Mouse (Mus musculus): ENCODE measurements at regions not wholly inside any gene's neighbourhood (a gene's known extent, or its start where the extent isn't known, plus 50 kb on each side); places are given as distances from the start of the nearest gene placed in this dataset.

- H3K4me2 ChIP-seq (ENCODE audit: low read length), result no peak overlapping the region
- no peak overlapping the region for H3K4me3 ChIP-seq (ENCODE audit: low read depth, low read length)
- ATAC-seq (replicated peaks; ENCODE audit: low FRiP score, low TSS enrichment, low read depth) (no peak), DNase-seq (ENCODE audit: low spot score) (no peak)
- H3K36me3 ChIP-seq (ENCODE audit: control insufficient read depth, insufficient read depth, low read length), result no peaks in the 10 kb centered on the region
- no peak overlapping the region for H3K27ac ChIP-seq (ENCODE audit: low read depth)
- H3K9me3 ChIP-seq (ENCODE audit: control insufficient read depth, low read length), result no peaks in the 10 kb centered on the region
- no peaks in the 10 kb centered on the region for H3K4me1 ChIP-seq (replicated peaks; ENCODE audit: control insufficient read depth, insufficient read depth, low read length)
- H3K27me3 ChIP-seq (replicated peaks; ENCODE audit: control insufficient read depth, insufficient read depth, low read length), result no peaks in the 10 kb centered on the region
- WGBS, result 62% methylated on average over 2 of the region's 2 CpGs
- no peak overlapping the region for H3K9ac ChIP-seq (ENCODE audit: low read length)
Measured at GRCm38 (mm10) chr1:120767054-120767453, 164.8 kb downstream of the En1 start.

GRCm38 (mm10) chr1:120771269-120771668 is 169.1 kb downstream of the En1 start:
- Histone ChIP-seq H3K9me3 (ENCODE audit: control insufficient read depth, low read length) (no peaks in the 10 kb centered on the region), H3K4me2 (ENCODE audit: low read length) (no peak overlapping the region), H3K27me3 (replicated peaks; ENCODE audit: control insufficient read depth, insufficient read depth, low read length) (no peaks in the 10 kb centered on the region), H3K4me1 (replicated peaks; ENCODE audit: control insufficient read depth, insufficient read depth, low read length) (no peaks in the 10 kb centered on the region), H3K4me3 (ENCODE audit: low read depth, low read length) (no peak overlapping the region), H3K36me3 (ENCODE audit: control insufficient read depth, insufficient read depth, low read length) (no peaks in the 10 kb centered on the region), H3K9ac (ENCODE audit: low read length) (no peak overlapping the region), H3K27ac (ENCODE audit: low read depth) (no peak overlapping the region)
- ATAC-seq (replicated peaks; ENCODE audit: low FRiP score, low TSS enrichment, low read depth) (no peak), DNase-seq (ENCODE audit: low spot score) (no peak)
- WGBS, result 35% methylated on average over 2 of the region's 2 CpGs

- WGBS, result 72% methylated on average over 2 of the region's 2 CpGs
- DNase-seq (ENCODE audit: low spot score) (no peak), ATAC-seq (replicated peaks; ENCODE audit: low FRiP score, low TSS enrichment, low read depth) (no peak)
Measured at GRCm38 (mm10) chr1:120776906-120777305, 174.7 kb downstream of the En1 start.

GRCm38 (mm10) chr1:120777468-120777867 is 175.2 kb downstream of the En1 start:
- DNase-seq (ENCODE audit: low spot score), result no peak
- Histone ChIP-seq H3K4me3 (ENCODE audit: low read depth, low read length) (no peak overlapping the region), H3K27ac (ENCODE audit: low read depth) (no peak overlapping the region), H3K9ac (ENCODE audit: low read length) (no peak overlapping the region), H3K27me3 (replicated peaks; ENCODE audit: control insufficient read depth, insufficient read depth, low read length) (no peaks in the 10 kb centered on the region), H3K36me3 (ENCODE audit: control insufficient read depth, insufficient read depth, low read length) (no peaks in the 10 kb centered on the region), H3K9me3 (ENCODE audit: control insufficient read depth, low read length) (no peaks in the 10 kb centered on the region), H3K4me1 (replicated peaks; ENCODE audit: control insufficient read depth, insufficient read depth, low read length) (no peaks in the 10 kb centered on the region), H3K4me2 (ENCODE audit: low read length) (no peak overlapping the region)
- no peak for ATAC-seq (replicated peaks; ENCODE audit: low FRiP score, low TSS enrichment, low read depth)
- WGBS, result 74% methylated on average over 2 of the region's 2 CpGs

More at GRCm38 (mm10) chr1:120776906-120777305, 174.7 kb downstream of the En1 start:
- Histone ChIP-seq H3K9me3 (ENCODE audit: control insufficient read depth, low read length) (no peaks in the 10 kb centered on the region), H3K4me1 (replicated peaks; ENCODE audit: control insufficient read depth, insufficient read depth, low read length) (no peaks in the 10 kb centered on the region), H3K9ac (ENCODE audit: low read length) (no peak overlapping the region), H3K27me3 (replicated peaks; ENCODE audit: control insufficient read depth, insufficient read depth, low read length) (no peaks in the 10 kb centered on the region), H3K4me3 (ENCODE audit: low read depth, low read length) (no peak overlapping the region), H3K4me2 (ENCODE audit: low read length) (no peak overlapping the region), H3K36me3 (ENCODE audit: control insufficient read depth, insufficient read depth, low read length) (no peaks in the 10 kb centered on the region), H3K27ac (ENCODE audit: low read depth) (no peak overlapping the region)

GRCm38 (mm10) chr1:120795245-120795644 is 193.0 kb downstream of the En1 start:
- ATAC-seq (replicated peaks; ENCODE audit: low FRiP score, low TSS enrichment, low read depth) (no peak), DNase-seq (ENCODE audit: low spot score) (no peak)
- Histone ChIP-seq H3K4me3 (ENCODE audit: low read depth, low read length) (no peak overlapping the region), H3K27me3 (replicated peaks; ENCODE audit: control insufficient read depth, insufficient read depth, low read length) (no peaks in the 10 kb centered on the region), H3K9ac (ENCODE audit: low read length) (no peak overlapping the region), H3K9me3 (ENCODE audit: control insufficient read depth, low read length) (no peaks in the 10 kb centered on the region), H3K4me1 (replicated peaks; ENCODE audit: control insufficient read depth, insufficient read depth, low read length) (no peaks in the 10 kb centered on the region), H3K27ac (ENCODE audit: low read depth) (no peak overlapping the region), H3K36me3 (ENCODE audit: control insufficient read depth, insufficient read depth, low read length) (no peaks in the 10 kb centered on the region), H3K4me2 (ENCODE audit: low read length) (no peak overlapping the region)
- 69% methylated on average over 14 of the region's 14 CpGs for WGBS

GRCm38 (mm10) chr1:120801248-120801979 is 199.2 kb downstream of the En1 start:
- DNase-seq (ENCODE audit: low spot score) (no peak), ATAC-seq (replicated peaks; ENCODE audit: low FRiP score, low TSS enrichment, low read depth) (no peak)
- Histone ChIP-seq H3K27ac (ENCODE audit: low read depth) (no peak overlapping the region), H3K4me2 (ENCODE audit: low read length) (no peak overlapping the region), H3K9me3 (ENCODE audit: control insufficient read depth, low read length) (no peaks in the 10 kb centered on the region), H3K36me3 (ENCODE audit: control insufficient read depth, insufficient read depth, low read length) (no peaks in the 10 kb centered on the region), H3K9ac (ENCODE audit: low read length) (no peak overlapping the region), H3K4me3 (ENCODE audit: low read depth, low read length) (no peak overlapping the region), H3K4me1 (replicated peaks; ENCODE audit: control insufficient read depth, insufficient read depth, low read length) (no peaks in the 10 kb centered on the region), H3K27me3 (replicated peaks; ENCODE audit: control insufficient read depth, insufficient read depth, low read length) (no peaks in the 10 kb centered on the region)
- 50% methylated on average over 5 of the region's 5 CpGs for WGBS

- no peaks in the 10 kb centered on the region for H3K4me1 ChIP-seq (replicated peaks; ENCODE audit: control insufficient read depth, insufficient read depth, low read length)
- no peak overlapping the region for H3K27ac ChIP-seq (ENCODE audit: low read depth)
- DNase-seq (ENCODE audit: low spot score) (no peak), ATAC-seq (replicated peaks; ENCODE audit: low FRiP score, low TSS enrichment, low read depth) (no peak)
- H3K36me3 ChIP-seq (ENCODE audit: control insufficient read depth, insufficient read depth, low read length), result no peaks in the 10 kb centered on the region
- no peaks in the 10 kb centered on the region for H3K9me3 ChIP-seq (ENCODE audit: control insufficient read depth, low read length)
- WGBS, result 49% methylated on average over 8 of the region's 8 CpGs
- H3K4me3 ChIP-seq (ENCODE audit: low read depth, low read length), result no peak overlapping the region
- no peaks in the 10 kb centered on the region for H3K27me3 ChIP-seq (replicated peaks; ENCODE audit: control insufficient read depth, insufficient read depth, low read length)
- no peak overlapping the region for H3K4me2 ChIP-seq (ENCODE audit: low read length)
- H3K9ac ChIP-seq (ENCODE audit: low read length), result no peak overlapping the region
Measured at GRCm38 (mm10) chr1:120801980-120802364, 199.8 kb downstream of the En1 start.

GRCm38 (mm10) chr1:120814441-120814840 is 212.2 kb downstream of the En1 start:
- Histone ChIP-seq H3K4me2 (ENCODE audit: low read length) (no peak overlapping the region), H3K9me3 (ENCODE audit: control insufficient read depth, low read length) (no peaks in the 10 kb centered on the region), H3K9ac (ENCODE audit: low read length) (no peak overlapping the region), H3K27me3 (replicated peaks; ENCODE audit: control insufficient read depth, insufficient read depth, low read length) (no peaks in the 10 kb centered on the region), H3K36me3 (ENCODE audit: control insufficient read depth, insufficient read depth, low read length) (no peaks in the 10 kb centered on the region), H3K4me3 (ENCODE audit: low read depth, low read length) (no peak overlapping the region), H3K4me1 (replicated peaks; ENCODE audit: control insufficient read depth, insufficient read depth, low read length) (no peaks in the 10 kb centered on the region), H3K27ac (ENCODE audit: low read depth) (no peak overlapping the region)
- 80% methylated on average over 4 of the region's 4 CpGs for WGBS
- ATAC-seq (replicated peaks; ENCODE audit: low FRiP score, low TSS enrichment, low read depth) (no peak), DNase-seq (ENCODE audit: low spot score) (no peak)

- Histone ChIP-seq H3K4me2 (ENCODE audit: low read length) (no peak overlapping the region), H3K9me3 (ENCODE audit: control insufficient read depth, low read length) (no peaks in the 10 kb centered on the region), H3K9ac (ENCODE audit: low read length) (no peak overlapping the region), H3K27me3 (replicated peaks; ENCODE audit: control insufficient read depth, insufficient read depth, low read length) (no peaks in the 10 kb centered on the region), H3K4me1 (replicated peaks; ENCODE audit: control insufficient read depth, insufficient read depth, low read length) (no peaks in the 10 kb centered on the region), H3K27ac (ENCODE audit: low read depth) (no peak overlapping the region), H3K4me3 (ENCODE audit: low read depth, low read length) (no peak overlapping the region), H3K36me3 (ENCODE audit: control insufficient read depth, insufficient read depth, low read length) (no peaks in the 10 kb centered on the region)
- 44% methylated on average over 5 of the region's 5 CpGs for WGBS
- no peak for ATAC-seq (replicated peaks; ENCODE audit: low FRiP score, low TSS enrichment, low read depth)
- no peak for DNase-seq (ENCODE audit: low spot score)
Measured at GRCm38 (mm10) chr1:120816237-120816820, 214.1 kb downstream of the En1 start.

All from intestine, embryonic 14.5 days (tissue).